Mouse (Mus musculus) liver, postnatal 0 days (tissue): ENCODE data around the gene Fcgr2b.

Experiments
- CTCF ChIP-seq: sonication (generic); IDR thresholded peaks from 2 replicates; pipeline ENCODE4 v1.5.1; 2016; ENCODE audit warnings: antibody characterized with exemption, low read depth
- EP300 ChIP-seq: IDR thresholded peaks from 2 replicates; pipeline ENCODE4 v1.6.1; 2016; ENCODE audit warnings: antibody characterized with exemption, low read depth, mild to moderate bottlenecking

GRCm38 (mm10) chr1:170927378-170927777, 49.0 kb downstream of the Fcgr2b start, which contains the start of gene Fcrla:
- TF ChIP-seq CTCF (no peak), EP300 (no peak)
